Mouse (Mus musculus) hindbrain, embryonic 10.5 days (tissue): ENCODE results near the gene F11. TPM values are rescaled to one million over a fixed set of nuclear protein-coding genes. Genes with fewer than 3 reads are reported as not detected.

Source experiments
- DNase-seq: peaks from one replicate; pipeline ENCODE4 v3.0.0-alpha.2; 2017; ENCODE audit warnings: low spot score
- H3K27ac ChIP-seq: fragments of 300-500 bp; sonication (generic); 2 replicates; pipeline ENCODE4 v1.5.1; 2016; ENCODE audit warnings: mild to moderate bottlenecking, moderate library complexity
- H3K27me3 ChIP-seq: fragments of 300-500 bp; sonication (generic); 2 replicates; pipeline ENCODE4 v1.6.1; 2016; ENCODE audit warnings: mild to moderate bottlenecking; ENCODE audit not compliant: poor library complexity, insufficient read depth, severe bottlenecking
- H3K36me3 ChIP-seq: fragments of 300-500 bp; sonication (generic); 2 replicates; pipeline ENCODE4 v1.6.1; 2016; ENCODE audit warnings: mild to moderate bottlenecking, moderate library complexity
- H3K4me1 ChIP-seq: fragments of 300-500 bp; sonication (generic); replicated peaks from 2 replicates; pipeline ENCODE4 v1.6.1; 2016; ENCODE audit warnings: mild to moderate bottlenecking
- H3K4me3 ChIP-seq: fragments of 300-500 bp; sonication (generic); 2 replicates; pipeline ENCODE4 v1.5.1; 2016; ENCODE audit warnings: mild to moderate bottlenecking, moderate library complexity
- H3K9me3 ChIP-seq: fragments of 300-500 bp; sonication (generic); 2 replicates; pipeline ENCODE4 v1.6.1; 2016; ENCODE audit warnings: mild to moderate bottlenecking, moderate library complexity
- WGBS: fragments of 180-500 bp; shearing (Covaris S2); methylation state at CpG from one replicate; pipeline ENCODE4 v1.1.7; 2016; 5-methylcytosine and 5-hydroxymethylcytosine counted together
- polyA plus RNA-seq: library from polyadenylated mRNA; unstranded; fragments of >200 nt; fragmentation: Nextera tagmentation; extraction: Ambion mirVana; gene quantifications from 2 replicates; pipeline ENCODE4 v1.2.1, GENCODE M21; 2016

The F11 gene
- polyA plus RNA-seq, 1 experiment from 2014 or later, result not detected

- WGBS, result 25% methylated on average over 14 of the region's 14 CpGs
- Histone ChIP-seq H3K9me3 (no peaks in the 10 kb centered on the region), H3K4me1 (peaks cover 11% of the 10 kb centered on the region), H3K27me3 (no peaks in the 10 kb centered on the region), H3K36me3 (no peaks in the 10 kb centered on the region), H3K27ac (no peak overlapping the region), H3K4me3 (no peak overlapping the region)
- peak; percentile 66 for DNase-seq
Measured at GRCm38 (mm10) chr8:45236164-45236912, 25.5 kb downstream of the F11 start.

GRCm38 (mm10) chr8:45235228-45235627 is 26.6 kb downstream of the F11 start:
- no peak overlapping the region for H3K4me3 ChIP-seq

GRCm38 (mm10) chr8:45233256-45233655 is 28.6 kb downstream of the F11 start:
- Histone ChIP-seq H3K36me3 (no peaks in the 10 kb centered on the region), H3K4me3 (no peak overlapping the region), H3K9me3 (no peaks in the 10 kb centered on the region), H3K4me1 (peaks cover 11% of the 10 kb centered on the region), H3K27ac (no peak overlapping the region), H3K27me3 (no peaks in the 10 kb centered on the region)
- no peak for DNase-seq
- WGBS, result 74% methylated on average over 3 of the region's 3 CpGs

More at GRCm38 (mm10) chr8:45235228-45235627, 26.6 kb downstream of the F11 start:
- Histone ChIP-seq H3K36me3 (no peaks in the 10 kb centered on the region), H3K9me3 (no peaks in the 10 kb centered on the region), H3K27ac (no peak overlapping the region), H3K27me3 (no peaks in the 10 kb centered on the region), H3K4me1 (peaks cover 11% of the 10 kb centered on the region)
- WGBS, result 88% methylated on average over 6 of the region's 6 CpGs
- no peak for DNase-seq

DNA sequence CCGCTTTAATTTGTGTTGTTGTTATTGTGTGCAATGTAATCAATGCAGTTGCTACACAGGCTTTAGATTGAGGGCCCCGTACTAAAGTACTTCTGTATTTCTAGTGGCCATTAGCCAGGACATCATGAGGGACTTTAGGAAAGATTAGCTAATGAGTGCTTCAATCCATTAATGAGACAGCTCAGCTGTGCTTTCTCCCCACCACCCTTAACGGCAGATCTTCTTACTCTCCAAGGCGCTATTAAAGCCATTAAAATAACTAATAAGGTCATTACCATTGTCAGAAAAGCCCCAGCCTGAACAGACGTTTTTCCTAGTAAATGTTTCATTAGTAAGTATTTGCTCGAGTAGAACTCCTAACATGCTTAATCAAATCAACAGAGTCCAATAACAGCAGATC is 59.4 kb downstream of the F11 start:
- 82% methylated on average over 6 of the region's 6 CpGs for WGBS
- H3K27ac ChIP-seq, result no peak overlapping the region
- no peaks in the 10 kb centered on the region for H3K27me3 ChIP-seq
- H3K4me3 ChIP-seq, result no peak overlapping the region
- DNase-seq, result no peak
- no peaks in the 10 kb centered on the region for H3K9me3 ChIP-seq
- H3K36me3 ChIP-seq, result no peaks in the 10 kb centered on the region
- no peaks in the 10 kb centered on the region for H3K4me1 ChIP-seq

- H3K27ac ChIP-seq, result no peak overlapping the region
- H3K36me3 ChIP-seq, result no peaks in the 10 kb centered on the region
- 91% methylated on average over 5 of the region's 5 CpGs for WGBS
- H3K4me1 ChIP-seq, result no peaks in the 10 kb centered on the region
- no peak for DNase-seq
- no peaks in the 10 kb centered on the region for H3K9me3 ChIP-seq
- no peaks in the 10 kb centered on the region for H3K27me3 ChIP-seq
- H3K4me3 ChIP-seq, result no peak overlapping the region
Measured at GRCm38 (mm10) chr8:45201605-45202004, 60.2 kb downstream of the F11 start.

DNA sequence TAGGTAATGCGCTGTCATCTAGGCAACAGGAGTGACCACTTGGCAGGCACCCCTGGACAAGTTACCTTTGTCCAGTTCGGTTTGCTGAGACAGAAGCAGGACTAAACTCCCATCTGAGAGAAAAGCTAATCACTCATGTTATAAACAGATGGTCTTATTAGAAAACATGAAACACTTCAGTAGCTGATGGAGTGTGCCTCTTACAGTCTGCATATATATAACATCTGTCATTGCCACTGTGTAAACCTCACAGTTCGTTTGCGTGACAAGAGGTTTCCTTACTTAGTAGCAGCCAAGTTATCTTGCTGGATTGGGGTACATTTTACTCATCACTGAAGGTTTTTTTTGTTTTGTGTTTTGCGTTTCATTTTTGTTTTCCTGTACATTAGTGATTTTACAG is 64.5 kb downstream of the F11 start:
- Histone ChIP-seq H3K9me3 (no peaks in the 10 kb centered on the region), H3K36me3 (no peaks in the 10 kb centered on the region), H3K27ac (no peak overlapping the region), H3K27me3 (no peaks in the 10 kb centered on the region), H3K4me3 (no peak overlapping the region), H3K4me1 (no peaks in the 10 kb centered on the region)
- 89% methylated on average over 5 of the region's 5 CpGs for WGBS
- no peak for DNase-seq

DNA sequence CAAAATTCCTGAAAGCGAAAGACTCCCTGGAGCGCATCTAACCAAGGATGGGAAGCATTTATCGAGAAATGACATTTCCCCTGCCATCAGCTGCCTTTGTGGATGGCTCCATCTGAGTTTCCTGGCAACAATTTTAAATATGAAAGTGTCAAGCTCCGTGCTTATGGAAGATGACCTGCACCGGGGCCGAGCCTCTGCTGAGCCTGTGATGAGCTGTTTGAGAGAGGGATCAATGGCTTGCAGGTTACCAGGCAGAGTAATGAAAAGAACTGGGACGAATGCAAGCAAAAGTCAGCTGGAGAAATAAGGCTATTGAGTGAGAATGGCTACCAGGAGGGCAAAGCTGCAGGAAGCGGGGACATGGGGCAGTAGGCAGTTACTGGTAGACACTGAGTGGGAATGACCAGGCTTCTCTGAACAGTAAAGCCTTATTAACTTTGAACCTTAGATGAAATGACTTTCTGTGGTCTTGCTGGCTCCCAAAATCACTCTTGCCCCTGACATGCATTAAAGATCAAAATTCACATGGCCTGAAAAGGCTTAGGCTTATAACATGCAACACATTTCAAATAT is 65.8 kb downstream of the F11 start:
- no peak overlapping the region for H3K27ac ChIP-seq
- H3K9me3 ChIP-seq, result no peaks in the 10 kb centered on the region
- no peak overlapping the region for H3K4me3 ChIP-seq
- peak; percentile 12 for DNase-seq
- WGBS, result 66% methylated on average over 8 of the region's 8 CpGs
- H3K4me1 ChIP-seq, result no peaks in the 10 kb centered on the region
- H3K36me3 ChIP-seq, result no peaks in the 10 kb centered on the region
- no peaks in the 10 kb centered on the region for H3K27me3 ChIP-seq

Other genes with a start within 250 kb of the F11 start
- 0.16 and 0.41 TPM in 2 replicates for gene Mtnr1a, start 192.9 kb downstream of the F11 start, polyA plus RNA-seq
- gene Klkb1, start 32.8 kb upstream of the F11 start, polyA plus RNA-seq, result not detected in 2 replicates
- gene Gm45753, start 46.4 kb upstream of the F11 start, polyA plus RNA-seq, result not detected in 2 replicates
- 0.41 and 0.45 TPM in 2 replicates for gene Cyp4v3, start 71.2 kb upstream of the F11 start, polyA plus RNA-seq
- 9.1 and 9.6 TPM in 2 replicates for gene Fam149a, start 120.3 kb upstream of the F11 start, polyA plus RNA-seq
- 0.67 and 0.77 TPM in 2 replicates for gene Tlr3, start 149.0 kb upstream of the F11 start, polyA plus RNA-seq
- 30.8 and 36.9 TPM in 2 replicates for gene Sorbs2, start 245.8 kb upstream of the F11 start, polyA plus RNA-seq